In genomic region chr5:110439565-110440310, GRCm38 (mm10) we compare ENCODE assay signal across 9 mouse cellular contexts. TPM values are rescaled to one million over a fixed set of nuclear protein-coding genes. Genes with fewer than 3 reads are reported as not detected.
DNase-seq lines count a peak whose midpoint lies in the region; ATAC-seq and TF ChIP-seq lines count a peak whose summit lies in the region.
"Had no signal": no experiment of that assay in that cellular context is flagged by ENCODE, and none has a peak within 500 bp of the region (broad histone marks: within the 10 kb centered on the region; RNA-seq: fewer than 3 reads in every experiment).

No protein-coding gene starts in this region.

- no peak overlapping the region for H3K4me3 ChIP-seq in liver, adult 2 months (ENCODE audit: insufficient read depth, low read depth, low read length)
- no peak overlapping the region for H3K4me3 ChIP-seq in liver, embryonic 11.5 days (ENCODE audit: low read depth, low read length)

- TF ChIP-seq CTCF in liver, adult 2 months (IDR thresholded peaks at IDR 0.05; ENCODE audit: low read depth, low read length): no peak

- peaks cover 78% of the 10 kb centered on the region for H3K79me2 ChIP-seq in liver, adult 2 months (ENCODE audit: control insufficient read depth, insufficient read depth, low read length)

- no peak for TF ChIP-seq POLR2A in liver, adult 2 months (IDR thresholded peaks at IDR 0.05; ENCODE audit: extremely low read depth, insufficient read depth, low read length)

- intact Hi-C loops in heart, postnatal 36 days (cut with DNase I): no loop called here

- no peak overlapping the region for H3K4me2 ChIP-seq in liver, embryonic 11.5 days

- ATAC-seq in liver, embryonic 11.5 days (replicated peaks; ENCODE audit: low FRiP score): no peak
- ATAC-seq in frontal cortex, adult (ENCODE audit: low TSS enrichment): no peak
- ATAC-seq: intestine, postnatal 0 days had no signal

- 48% methylated on average over 3 of the region's 3 CpGs for WGBS in liver, adult 2 months
- WGBS in liver, embryonic 11.5 days: 79% methylated on average over 3 of the region's 3 CpGs

- H3K9me3 ChIP-seq in liver, embryonic 11.5 days (ENCODE audit: control insufficient read depth, low read length): no peaks in the 10 kb centered on the region

- H3K9ac ChIP-seq in liver, adult 2 months (ENCODE audit: low read depth, low read length): no peak overlapping the region
- no peak overlapping the region for H3K9ac ChIP-seq in liver, embryonic 11.5 days (ENCODE audit: low read depth, low read length)

- H3K4me1 ChIP-seq in liver, adult 2 months (ENCODE audit: control insufficient read depth, insufficient read depth, low read length): peaks cover 40% of the 10 kb centered on the region
- H3K4me1 ChIP-seq in liver, embryonic 11.5 days (replicated peaks; ENCODE audit: control insufficient read depth, insufficient read depth, low read length): peaks cover 13% of the 10 kb centered on the region

- H3K27ac ChIP-seq in liver, adult 2 months (replicated peaks; ENCODE audit: insufficient read depth, low read depth, low read length): no peak overlapping the region
- no peak overlapping the region for H3K27ac ChIP-seq in liver, embryonic 11.5 days (ENCODE audit: low read depth, low read length)

- H3K27me3 ChIP-seq in liver, adult 2 months (ENCODE audit: control insufficient read depth, insufficient read depth, low read length): no peaks in the 10 kb centered on the region
- H3K27me3 ChIP-seq in liver, embryonic 11.5 days (replicated peaks; ENCODE audit: control insufficient read depth, insufficient read depth, low read length): no peaks in the 10 kb centered on the region

- no peaks in the 10 kb centered on the region for H3K36me3 ChIP-seq in liver, adult 2 months (ENCODE audit: control insufficient read depth, insufficient read depth, low read length)
- peaks cover 2% of the 10 kb centered on the region; the same call in 1 of the 2 replicates for H3K36me3 ChIP-seq in liver, embryonic 11.5 days (ENCODE audit: control insufficient read depth, insufficient read depth, low read length)

- DNase-seq in liver, adult 2 months (ENCODE audit: extremely low read depth, low read depth, low spot score): peak; percentile 77
- no peak for DNase-seq in liver, embryonic 11.5 days (ENCODE audit: low spot score)
- peak; percentile 68 for DNase-seq in cerebellum, adult 8-10 months
- DNase-seq in heart, postnatal 36 days: peak; percentile 61 to 66
- DNase-seq in lung, postnatal 4 days: peak; percentile 46 to 48
- no peak for DNase-seq in left cerebral cortex, adult 9 months (ENCODE audit: low spot score in 2 of 2)
- DNase-seq: gastrocnemius, postnatal 25 days had no signal

RNA-seq across cellular contexts. Expression of gene Fbrsl1, which starts 8.6 kb away (rescaled TPM):
- 4.9 and 7.2 TPM in 2 replicates for total RNA-seq in liver, adult 2 months (2014; rRNA removed)
- 27.5 and 29.8 TPM in 2 replicates for polyA plus RNA-seq in liver, adult 2 months (2012; rRNA removed)
- polyA plus RNA-seq in liver, embryonic 11.5 days (2014; fragmentation: Nextera tagmentation; extraction: Ambion mirVana): 12.9 and 13.8 TPM in 2 replicates
- 10 to 100 TPM; 38.5 to 50.5 TPM for total RNA-seq in heart, postnatal 36 days (2021)

Comparison
In these comparisons a context has a peak if more than half of its experiments do, and no peak if none do; other contexts are left out.
1. DNase-seq: peak in liver, adult 2 months (single experiment), cerebellum, adult 8-10 months (single experiment), heart, postnatal 36 days (2 of 2) and lung, postnatal 4 days (2 of 2); none in liver, embryonic 11.5 days (single experiment) and left cerebral cortex, adult 9 months (0 of 2).